Mouse (Mus musculus) lung, postnatal 4 days (tissue): ENCODE measurements around the gene Elp6.
A peak's percentile ranks its signal among the peaks of the same experiment; 100 is the strongest.
"Not testable (repeated sequence)": the region's sequence is repeated elsewhere in the genome, so short reads cannot be mapped to it uniquely, and the experiment has no call there.

Experiments used
- DNase-seq, 2 experiments: peaks; one replicate each; pipeline ENCODE4 v3.0.0; 2021

Gene Elp6

GRCm38 (mm10) chr9:110316503-110316902, 11.5 kb downstream of the Elp6 start:
- no peak for DNase-seq

GRCm38 (mm10) chr9:110320769-110321168, 15.8 kb downstream of the Elp6 start:
- no peak for DNase-seq

DNA sequence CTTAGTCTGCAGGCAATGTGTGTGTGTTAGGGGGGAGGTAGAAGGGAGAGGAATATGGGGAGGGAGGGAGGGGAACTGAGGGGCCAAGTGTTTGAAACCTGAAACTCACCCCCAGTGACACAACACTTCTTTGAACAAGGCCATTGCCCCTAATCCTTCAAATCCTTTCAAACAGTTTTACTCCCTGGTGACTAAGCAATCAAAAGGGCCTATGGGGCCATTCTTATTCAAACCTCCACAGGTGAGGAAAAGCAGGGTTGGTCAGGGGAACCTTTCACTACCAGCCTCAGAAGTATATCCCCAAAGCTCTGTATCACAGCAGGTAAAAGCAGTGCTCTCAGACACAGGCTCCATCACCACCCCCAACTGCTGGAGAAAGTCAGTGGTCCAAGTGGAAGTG, 18.0 kb downstream of the Elp6 start:
- DNase-seq = no peak

- DNase-seq = no peak
These were observed 19.2 kb downstream of the Elp6 start for GRCm38 (mm10) chr9:110324181-110324580.

DNA sequence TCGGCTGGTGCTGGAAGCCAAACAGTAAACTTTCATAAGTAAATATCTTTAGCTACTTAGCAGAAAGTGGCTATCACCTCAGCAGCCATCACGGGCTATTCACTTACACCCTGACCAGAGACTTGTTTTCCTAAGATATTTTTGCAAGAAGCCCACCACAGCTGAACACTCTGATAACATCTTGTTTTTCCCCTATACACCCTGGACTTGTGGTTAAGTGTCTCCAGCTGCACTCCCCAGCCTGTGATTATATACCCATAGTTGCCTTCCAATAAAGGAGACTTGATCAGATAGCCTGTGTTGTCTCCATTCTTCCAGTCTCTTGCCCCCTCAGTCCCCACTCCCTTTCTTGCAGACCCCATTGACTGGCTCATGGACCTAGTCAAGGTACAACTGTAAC, 23.2 kb downstream of the Elp6 start:
- no peak for DNase-seq

- no peak for DNase-seq
These were observed 24.1 kb downstream of the Elp6 start for GRCm38 (mm10) chr9:110328946-110329630.

DNA sequence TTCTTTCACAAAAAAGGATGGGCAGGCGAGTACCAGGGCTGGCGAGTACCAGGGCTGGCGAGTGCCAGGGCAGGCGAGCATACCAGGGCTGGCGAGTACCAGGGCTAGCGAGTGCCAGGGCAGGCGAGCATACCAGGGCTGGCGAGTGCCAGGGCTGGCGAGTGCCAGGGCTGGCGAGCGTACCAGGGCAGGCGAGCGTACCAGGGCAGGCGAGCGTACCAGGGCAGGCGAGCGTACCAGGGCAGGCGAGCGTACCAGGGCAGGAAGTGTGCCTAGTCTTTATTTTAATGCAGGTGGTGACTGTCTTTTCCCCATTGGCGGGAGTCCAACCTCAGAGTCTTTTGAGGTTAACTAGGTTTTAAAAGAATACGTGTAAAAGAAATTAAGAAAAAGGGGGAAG, 24.7 kb downstream of the Elp6 start:
- no peak for DNase-seq

- no peak for DNase-seq
These were observed 25.4 kb downstream of the Elp6 start for GRCm38 (mm10) chr9:110330341-110330740.

DNA sequence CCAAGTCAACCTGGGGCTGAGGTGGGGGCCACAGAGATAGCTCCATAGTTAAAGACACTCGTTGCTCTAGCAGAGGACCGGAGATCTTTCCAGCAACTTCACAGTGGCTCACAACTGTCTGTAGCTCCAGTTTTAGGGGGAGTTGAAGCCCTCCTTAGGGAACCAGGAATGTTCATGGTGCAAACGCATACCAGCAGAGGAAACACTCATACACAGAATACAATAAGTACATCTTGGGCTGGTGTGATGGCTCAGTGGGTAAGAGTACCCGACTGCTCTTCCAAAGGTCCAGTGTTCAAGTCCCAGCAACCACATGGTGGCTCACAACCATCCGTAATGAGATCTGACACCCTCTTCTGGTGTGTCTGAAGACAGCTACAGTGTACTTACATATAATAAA, 25.9 kb downstream of the Elp6 start:
- not testable (repeated sequence) for DNase-seq

GRCm38 (mm10) chr9:110333135-110333895, 28.3 kb downstream of the Elp6 start, which contains the start of gene Scap:
Gene Scap, plus strand, starts transcription at chr9:110333288.
- DNase-seq = peak; percentile 96 to 99

DNA sequence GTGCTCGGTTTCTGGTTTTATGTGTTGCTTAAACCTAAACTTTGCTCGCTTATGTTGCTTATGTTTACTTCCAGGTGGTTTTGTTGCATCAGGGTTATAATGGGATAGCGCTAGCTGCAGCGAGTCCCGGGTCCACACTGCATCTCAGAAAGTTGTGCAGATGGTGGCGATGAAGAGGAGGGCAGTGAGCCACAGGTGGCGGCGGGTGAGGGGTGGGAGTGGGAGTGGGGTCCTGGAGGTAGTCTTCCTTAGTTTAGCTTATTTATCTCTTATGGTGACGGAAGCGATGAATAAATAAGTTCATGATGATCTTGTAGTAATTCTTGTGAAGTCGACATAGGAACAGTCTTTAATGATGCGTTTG, 28.9 kb downstream of the Elp6 start:
- DNase-seq = no peak

DNA sequence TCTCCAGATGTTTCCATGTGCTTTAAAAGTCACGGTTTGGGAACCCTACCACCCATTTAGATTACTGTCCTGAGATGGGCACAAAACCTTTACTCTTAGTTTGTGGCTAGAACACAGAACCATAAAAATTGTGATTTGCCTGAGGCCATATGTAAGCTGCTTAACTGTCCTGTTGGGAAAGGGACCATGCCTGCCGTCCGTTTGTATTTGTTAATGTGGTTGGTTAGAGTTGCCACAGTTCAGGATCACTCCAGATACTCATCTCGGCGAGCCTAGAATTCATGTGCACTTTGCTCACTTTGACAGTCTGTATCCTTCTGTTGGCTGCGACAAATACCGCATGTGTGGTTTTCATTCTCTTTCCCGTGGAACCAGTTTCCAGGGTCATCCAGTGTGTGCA, 29.9 kb downstream of the Elp6 start:
- no peak for DNase-seq

DNA sequence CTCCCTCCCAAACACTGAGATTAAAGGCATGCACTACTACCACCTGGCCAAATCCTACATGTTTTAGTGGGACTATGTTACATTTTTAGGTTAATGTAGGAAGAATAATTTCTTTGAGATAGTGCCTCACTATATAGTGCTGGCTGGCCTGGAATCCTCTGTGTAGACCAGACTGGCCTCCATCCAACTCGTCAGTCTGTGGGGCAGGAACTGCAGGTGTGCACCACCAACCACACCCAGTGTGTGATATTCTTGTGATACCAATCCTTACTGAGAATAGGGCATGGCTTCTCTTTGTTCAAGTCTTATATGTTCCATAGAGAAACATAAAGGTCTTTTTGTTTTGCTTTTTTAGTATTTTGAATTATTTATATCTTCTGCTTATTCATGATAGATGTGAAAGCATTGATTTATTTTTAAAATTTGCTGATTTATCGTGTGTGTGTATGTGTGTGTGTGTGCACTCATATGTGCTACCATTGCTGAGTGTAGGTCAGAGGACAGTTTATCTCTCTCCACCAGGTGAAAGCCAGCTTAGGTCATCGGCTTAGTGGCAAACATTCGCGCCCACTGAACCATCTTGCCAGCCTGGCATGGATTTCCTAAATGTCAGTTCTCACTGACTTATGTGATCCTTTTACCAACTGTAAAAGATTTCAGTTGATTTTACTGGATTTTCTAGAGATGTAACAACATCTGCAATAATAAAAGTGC, 35.2 kb downstream of the Elp6 start:
- no peak for DNase-seq

GRCm38 (mm10) chr9:110342008-110342407, 37.0 kb downstream of the Elp6 start:
- DNase-seq = no peak

GRCm38 (mm10) chr9:110343805-110344204, 38.8 kb downstream of the Elp6 start:
- no peak for DNase-seq

- DNase-seq = peak; percentile 23 to 51
These were observed 40.2 kb downstream of the Elp6 start for GRCm38 (mm10) chr9:110345057-110345739.

GRCm38 (mm10) chr9:110348899-110349298, 43.9 kb downstream of the Elp6 start:
- no peak for DNase-seq

DNA sequence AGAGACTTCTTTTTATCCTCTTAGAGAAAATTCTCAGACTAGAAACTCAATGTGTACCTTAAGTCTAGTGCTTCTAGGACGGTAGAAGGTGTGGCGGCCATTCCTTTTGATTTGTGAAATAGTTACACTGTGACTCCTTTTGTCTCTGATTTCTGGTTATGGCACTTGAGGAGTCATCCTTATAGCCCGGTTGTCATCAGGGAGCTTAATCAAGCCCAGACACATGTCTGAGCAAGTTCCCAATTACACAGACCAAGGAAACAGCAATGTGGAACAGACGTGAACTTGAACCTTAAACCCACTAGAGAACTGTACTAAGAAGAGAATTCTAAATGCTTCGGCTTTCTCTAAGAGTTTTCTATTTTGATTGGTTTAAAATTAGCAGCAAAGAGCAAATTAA, 45.2 kb downstream of the Elp6 start:
- no peak for DNase-seq

GRCm38 (mm10) chr9:110350612-110351011, 45.6 kb downstream of the Elp6 start:
- no peak for DNase-seq

DNA sequence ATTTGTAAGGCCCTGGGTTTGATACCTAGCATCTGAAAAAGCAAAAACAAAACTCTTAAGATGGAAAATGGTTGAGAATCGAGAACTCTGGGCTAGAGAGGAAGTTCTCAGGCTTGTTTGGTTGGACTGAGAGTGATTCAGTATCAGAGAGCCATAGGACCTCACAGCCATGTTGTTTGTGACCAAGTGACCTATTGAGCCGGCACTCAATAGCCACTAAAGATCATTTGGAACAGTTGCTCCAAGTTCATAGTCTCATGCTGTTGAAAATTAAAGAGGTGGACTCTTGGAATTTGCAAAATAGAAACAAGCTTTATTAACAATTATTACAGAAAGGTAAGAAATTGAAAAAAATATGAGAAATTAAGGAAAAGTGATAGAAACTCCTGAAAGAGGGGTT, 46.4 kb downstream of the Elp6 start:
- no peak for DNase-seq

- no peak for DNase-seq
These were observed 47.1 kb downstream of the Elp6 start for GRCm38 (mm10) chr9:110351932-110352632.

DNA sequence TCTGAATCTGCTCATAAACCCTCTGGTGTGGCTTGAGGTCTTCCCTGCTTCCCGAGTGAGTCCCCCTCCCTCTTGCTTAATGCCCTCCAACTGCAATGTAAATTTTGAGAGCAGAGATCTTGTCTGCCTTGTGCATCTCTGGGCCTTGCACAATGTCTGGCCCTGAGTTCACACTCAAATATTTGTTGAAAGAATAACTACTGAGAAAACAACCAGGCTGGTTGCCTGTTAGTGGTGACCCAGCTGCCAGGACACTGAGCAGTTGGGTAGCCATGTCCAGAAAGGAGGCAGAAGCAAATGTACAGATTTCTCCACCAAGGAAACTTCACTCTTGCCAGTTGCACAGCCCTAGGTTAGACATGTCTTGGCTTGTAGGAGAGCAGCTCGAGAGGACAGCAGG, 53.4 kb downstream of the Elp6 start:
- DNase-seq = no peak

GRCm38 (mm10) chr9:110361299-110361698, 56.3 kb downstream of the Elp6 start:
- no peak for DNase-seq
